9 mouse cellular contexts compared by ENCODE assay signal in the genomic region with DNA sequence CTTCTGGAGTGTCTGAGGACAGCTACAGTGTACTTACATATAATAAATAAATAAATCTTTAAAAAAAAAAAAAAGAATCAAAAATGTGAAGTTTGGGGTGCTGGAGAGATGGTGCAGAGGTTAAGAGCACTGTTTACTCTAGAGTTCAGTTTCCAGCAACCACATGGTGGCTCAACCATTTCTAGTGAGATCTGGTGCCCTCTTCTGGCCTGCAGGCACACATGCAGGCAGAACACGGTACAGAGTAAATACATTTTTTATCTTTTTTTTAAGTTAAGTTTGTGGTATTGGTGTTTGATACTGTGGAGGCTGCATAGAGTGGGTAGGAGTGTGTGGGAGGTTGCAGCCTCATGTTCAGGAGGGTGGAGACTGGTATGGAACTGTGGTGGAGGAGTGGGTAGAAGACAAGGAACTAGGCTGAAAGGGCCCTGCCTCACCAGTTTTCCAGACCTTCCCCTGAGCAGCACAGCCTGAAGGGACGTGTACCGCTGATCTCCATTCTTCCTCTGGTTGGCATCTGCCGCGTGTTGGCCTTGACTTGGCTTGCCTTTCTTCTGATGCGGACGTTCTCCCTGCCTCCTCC. TPM values are rescaled to one million over a fixed set of nuclear protein-coding genes. Genes with fewer than 3 reads are reported as not detected.
A peak's percentile ranks its signal among the peaks of the same experiment; 100 is the strongest.
DNase-seq lines count a peak whose midpoint lies in the region; ATAC-seq and TF ChIP-seq lines count a peak whose summit lies in the region.
"Had no signal": no experiment of that assay in that cellular context is flagged by ENCODE, and none has a peak within 500 bp of the region (broad histone marks: within the 10 kb centered on the region; RNA-seq: fewer than 3 reads in every experiment).

No protein-coding gene starts in this region.

- H3K9ac ChIP-seq in hindbrain, embryonic 11.5 days (ENCODE audit: low read depth, low read length), result no peak overlapping the region
- H3K9ac ChIP-seq in hindbrain, embryonic 14.5 days, result no peak overlapping the region
- no peak overlapping the region for H3K9ac ChIP-seq in lung, postnatal 0 days (replicated peaks; ENCODE audit: low read depth)

- H3K27ac ChIP-seq in hindbrain, embryonic 11.5 days (ENCODE audit: low read depth, low read length), result no peak overlapping the region
- no peak overlapping the region for H3K27ac ChIP-seq in hindbrain, embryonic 14.5 days
- no peak overlapping the region for H3K27ac ChIP-seq in lung, postnatal 0 days (ENCODE audit: low read length)
- no peak overlapping the region for H3K27ac ChIP-seq in forebrain, embryonic 10.5 days

- H3K9me3 ChIP-seq in hindbrain, embryonic 11.5 days (ENCODE audit: control insufficient read depth, low read length), result no peaks in the 10 kb centered on the region
- no peaks in the 10 kb centered on the region for H3K9me3 ChIP-seq in hindbrain, embryonic 14.5 days (ENCODE audit: control insufficient read depth, low read length)
- H3K9me3 ChIP-seq in lung, postnatal 0 days (ENCODE audit: low read length), result no peaks in the 10 kb centered on the region
- no peaks in the 10 kb centered on the region for H3K9me3 ChIP-seq in forebrain, embryonic 10.5 days

- no peak overlapping the region for H3K4me2 ChIP-seq in hindbrain, embryonic 11.5 days (replicated peaks; ENCODE audit: low read depth, low read length)
- no peak overlapping the region for H3K4me2 ChIP-seq in hindbrain, embryonic 14.5 days (replicated peaks)
- no peak overlapping the region for H3K4me2 ChIP-seq in lung, postnatal 0 days (replicated peaks; ENCODE audit: low read depth, low read length)

- 88% methylated on average over 7 of the region's 7 CpGs for WGBS in hindbrain, embryonic 11.5 days
- 78% methylated on average over 7 of the region's 7 CpGs for WGBS in hindbrain, embryonic 14.5 days
- WGBS in lung, postnatal 0 days, result 73% methylated on average over 7 of the region's 7 CpGs
- 86% methylated on average over 7 of the region's 7 CpGs for WGBS in forebrain, embryonic 10.5 days

- TF ChIP-seq EP300 in lung, postnatal 0 days (IDR thresholded peaks at IDR 0.05), result no peak

- no peak overlapping the region for H3K4me3 ChIP-seq in hindbrain, embryonic 11.5 days (ENCODE audit: low read depth, low read length)
- H3K4me3 ChIP-seq in hindbrain, embryonic 14.5 days (replicated peaks; ENCODE audit: low read length), result no peak overlapping the region
- H3K4me3 ChIP-seq in lung, postnatal 0 days (ENCODE audit: low read depth, low read length), result no peak overlapping the region
- H3K4me3 ChIP-seq in forebrain, embryonic 10.5 days, result no peak overlapping the region

- H3K27me3 ChIP-seq in hindbrain, embryonic 11.5 days (ENCODE audit: control insufficient read depth, insufficient read depth, low read length), result no peaks in the 10 kb centered on the region
- H3K27me3 ChIP-seq in hindbrain, embryonic 14.5 days (ENCODE audit: control insufficient read depth, insufficient read depth, low read length), result no peaks in the 10 kb centered on the region
- no peaks in the 10 kb centered on the region for H3K27me3 ChIP-seq in lung, postnatal 0 days (replicated peaks; ENCODE audit: insufficient read depth, low read length)
- no peaks in the 10 kb centered on the region for H3K27me3 ChIP-seq in forebrain, embryonic 10.5 days (ENCODE audit: poor library complexity, severe bottlenecking)

- no peak for ATAC-seq in hindbrain, embryonic 11.5 days (ENCODE audit: low FRiP score)
- ATAC-seq in hindbrain, embryonic 14.5 days (ENCODE audit: low FRiP score), result no peak
- ATAC-seq in lung, postnatal 0 days, result no peak

- H3K36me3 ChIP-seq in hindbrain, embryonic 11.5 days (ENCODE audit: control insufficient read depth, insufficient read depth, low read length), result peaks cover 6% of the 10 kb centered on the region; the same call in 1 of the 2 replicates
- H3K36me3 ChIP-seq in hindbrain, embryonic 14.5 days (replicated peaks; ENCODE audit: control insufficient read depth, insufficient read depth), result peaks cover 91% of the 10 kb centered on the region
- peaks cover 30% of the 10 kb centered on the region for H3K36me3 ChIP-seq in lung, postnatal 0 days (ENCODE audit: insufficient read depth, low read length)
- peaks cover 98% of the 10 kb centered on the region for H3K36me3 ChIP-seq in forebrain, embryonic 10.5 days (replicated peaks)

- TF ChIP-seq CTCF in lung, postnatal 0 days (IDR thresholded peaks at IDR 0.05), result peak; percentile 73

- DNase-seq in hindbrain, embryonic 11.5 days (ENCODE audit: low spot score), result peak; percentile 38
- no peak for DNase-seq in hindbrain, embryonic 14.5 days (ENCODE audit: low spot score)
- peak; percentile 73 for DNase-seq in CD4-positive, CD25-positive, alpha-beta regulatory T cell, adult 2 months (ENCODE audit: low read depth, low spot score)
- DNase-seq in c-Kit-negative CD71-positive TER-119-positive erythroid progenitor cells, embryonic 14.5 days (ENCODE audit: low read depth, low spot score), result peak; percentile 21
- DNase-seq in lung, postnatal 0 days (ENCODE audit: low spot score), result peak; percentile 26
- no peak for DNase-seq in urinary bladder, postnatal 14 days (ENCODE audit: low spot score)
- no peak for DNase-seq in layer of hippocampus, postnatal 14 days (ENCODE audit: low spot score in 2 of 2)
- no peak for DNase-seq in forebrain, embryonic 10.5 days (ENCODE audit: extremely low spot score, low spot score)

- H3K4me1 ChIP-seq in hindbrain, embryonic 11.5 days (replicated peaks; ENCODE audit: control insufficient read depth, insufficient read depth, low read length), result no peaks in the 10 kb centered on the region
- no peaks in the 10 kb centered on the region for H3K4me1 ChIP-seq in hindbrain, embryonic 14.5 days (replicated peaks; ENCODE audit: control insufficient read depth, insufficient read depth, low read length)
- no peaks in the 10 kb centered on the region for H3K4me1 ChIP-seq in lung, postnatal 0 days (ENCODE audit: insufficient read depth, low read depth, low read length)
- H3K4me1 ChIP-seq in forebrain, embryonic 10.5 days, result no peaks in the 10 kb centered on the region

RNA-seq across cellular contexts. Expression of a gene that starts 6.1 kb away (rescaled TPM):
- 0.28 and 0.42 TPM in 2 replicates for polyA plus RNA-seq in hindbrain, embryonic 11.5 days (2014; fragmentation: Nextera tagmentation; extraction: Ambion mirVana)
- not detected in 2 replicates for polyA plus RNA-seq in hindbrain, embryonic 14.5 days (2014; fragmentation: Nextera tagmentation; extraction: Ambion mirVana)
- polyA plus RNA-seq in lung, postnatal 0 days (2015; fragmentation: Nextera tagmentation; extraction: Ambion mirVana), result not detected in 2 replicates
- under 1 TPM in 1 of 2 experiments, not detected in 1; 0.60 TPM for total RNA-seq in layer of hippocampus, postnatal 14 days (2021)
- polyA plus RNA-seq in forebrain, embryonic 10.5 days (2016; fragmentation: Nextera tagmentation; extraction: Ambion mirVana), result not detected in 2 replicates

RNA-seq across cellular contexts. Expression of a gene that starts 11.3 kb away (rescaled TPM):
- 1.0 and 2.0 TPM in 2 replicates for polyA plus RNA-seq in hindbrain, embryonic 11.5 days (2014; fragmentation: Nextera tagmentation; extraction: Ambion mirVana)
- polyA plus RNA-seq in hindbrain, embryonic 14.5 days (2014; fragmentation: Nextera tagmentation; extraction: Ambion mirVana), result 1.0 and 1.2 TPM in 2 replicates
- 0.29 and 0.30 TPM in 2 replicates for polyA plus RNA-seq in lung, postnatal 0 days (2015; fragmentation: Nextera tagmentation; extraction: Ambion mirVana)
- total RNA-seq in layer of hippocampus, postnatal 14 days (2021), result 1 to 10 TPM; 1.9 to 2.3 TPM
- 1.9 TPM in 2 replicates for polyA plus RNA-seq in forebrain, embryonic 10.5 days (2016; fragmentation: Nextera tagmentation; extraction: Ambion mirVana)

RNA-seq across cellular contexts. Expression of a gene that starts 11.5 kb away (rescaled TPM):
- 19.5 and 23.3 TPM in 2 replicates for polyA plus RNA-seq in hindbrain, embryonic 11.5 days (2014; fragmentation: Nextera tagmentation; extraction: Ambion mirVana)
- 18.4 and 19.0 TPM in 2 replicates for polyA plus RNA-seq in hindbrain, embryonic 14.5 days (2014; fragmentation: Nextera tagmentation; extraction: Ambion mirVana)
- 6.2 and 7.8 TPM in 2 replicates for polyA plus RNA-seq in lung, postnatal 0 days (2015; fragmentation: Nextera tagmentation; extraction: Ambion mirVana)
- 10 to 100 TPM; 19.6 to 22.3 TPM for total RNA-seq in layer of hippocampus, postnatal 14 days (2021)
- 48.6 and 50.7 TPM in 2 replicates for polyA plus RNA-seq in forebrain, embryonic 10.5 days (2016; fragmentation: Nextera tagmentation; extraction: Ambion mirVana)

RNA-seq across cellular contexts. Expression of a gene that starts 11.5 kb away (rescaled TPM):
- polyA plus RNA-seq in hindbrain, embryonic 11.5 days (2014; fragmentation: Nextera tagmentation; extraction: Ambion mirVana), result 27.1 and 29.8 TPM in 2 replicates
- polyA plus RNA-seq in hindbrain, embryonic 14.5 days (2014; fragmentation: Nextera tagmentation; extraction: Ambion mirVana), result 33.1 and 33.4 TPM in 2 replicates
- 16.2 and 18.2 TPM in 2 replicates for polyA plus RNA-seq in lung, postnatal 0 days (2015; fragmentation: Nextera tagmentation; extraction: Ambion mirVana)
- 10 to 100 TPM; 35.0 to 40.9 TPM for total RNA-seq in layer of hippocampus, postnatal 14 days (2021)
- polyA plus RNA-seq in forebrain, embryonic 10.5 days (2016; fragmentation: Nextera tagmentation; extraction: Ambion mirVana), result 31.1 and 34.2 TPM in 2 replicates

RNA-seq across cellular contexts. Expression of a gene that starts 24.7 kb away (rescaled TPM):
- 0.88 and 0.96 TPM in 2 replicates for polyA plus RNA-seq in hindbrain, embryonic 11.5 days (2014; fragmentation: Nextera tagmentation; extraction: Ambion mirVana)
- 0.29 TPM in 1 of 2 replicates, not detected in the other for polyA plus RNA-seq in hindbrain, embryonic 14.5 days (2014; fragmentation: Nextera tagmentation; extraction: Ambion mirVana)
- 0.14 and 0.23 TPM in 2 replicates for polyA plus RNA-seq in lung, postnatal 0 days (2015; fragmentation: Nextera tagmentation; extraction: Ambion mirVana)
- not detected for total RNA-seq in layer of hippocampus, postnatal 14 days (2021)
- polyA plus RNA-seq in forebrain, embryonic 10.5 days (2016; fragmentation: Nextera tagmentation; extraction: Ambion mirVana), result 0.57 and 1.3 TPM in 2 replicates
- total RNA-seq: adrenal gland, postnatal 36 days had no signal

Comparison
In these comparisons a context has a peak if more than half of its experiments do, and no peak if none do; other contexts are left out.
1. DNase-seq: peak in hindbrain, embryonic 11.5 days (single experiment), CD4-positive, CD25-positive, alpha-beta regulatory T cell, adult 2 months (single experiment), c-Kit-negative CD71-positive TER-119-positive erythroid progenitor cells, embryonic 14.5 days (single experiment) and lung, postnatal 0 days (single experiment); none in hindbrain, embryonic 14.5 days (single experiment), urinary bladder, postnatal 14 days (single experiment), layer of hippocampus, postnatal 14 days (0 of 2) and forebrain, embryonic 10.5 days (single experiment).